Mouse (Mus musculus): ENCODE measurements around the gene Emc10.
A peak's percentile ranks its signal among the peaks of the same experiment; 100 is the strongest.

Emc10 gene

GRCm38 (mm10) chr7:44463556-44464225, 32.6 kb downstream of the Emc10 start:
- peak; percentile 4 to 18 for DNase-seq (ENCODE audit: low spot score in 2 of 2)

- peak in 1 of 2 experiments; percentile 16 for DNase-seq (ENCODE audit: low spot score in 2 of 2)
Measured at GRCm38 (mm10) chr7:44463056-44463425, 33.3 kb downstream of the Emc10 start.

- DNase-seq (ENCODE audit: low spot score in 2 of 2) = peak; percentile 9 to 31
Measured at GRCm38 (mm10) chr7:44462218-44463055, 33.9 kb downstream of the Emc10 start.

- DNase-seq (ENCODE audit: low spot score in 2 of 2) = peak; percentile 3 to 24
Measured at GRCm38 (mm10) chr7:44461503-44462217, 34.7 kb downstream of the Emc10 start.

- DNase-seq (ENCODE audit: low spot score in 2 of 2) = peak in 1 of 2 experiments; percentile 17
Measured at GRCm38 (mm10) chr7:44460767-44461502, 35.4 kb downstream of the Emc10 start.

GRCm38 (mm10) chr7:44460067-44460466, 36.3 kb downstream of the Emc10 start:
- DNase-seq (ENCODE audit: low spot score in 2 of 2) = peak in 1 of 2 experiments; percentile 14

- DNase-seq (ENCODE audit: low spot score in 2 of 2) = peak in 1 of 2 experiments; percentile 10
Measured at GRCm38 (mm10) chr7:44456302-44456701, 40.0 kb downstream of the Emc10 start.

- DNase-seq (ENCODE audit: low spot score in 2 of 2) = no peak
Measured at GRCm38 (mm10) chr7:44453256-44453655, 43.1 kb downstream of the Emc10 start.

- DNase-seq (ENCODE audit: low spot score in 2 of 2) = no peak
Measured at GRCm38 (mm10) chr7:44446070-44446855, 50.1 kb downstream of the Emc10 start.

- no peak for DNase-seq (ENCODE audit: low spot score in 2 of 2)
Measured at GRCm38 (mm10) chr7:44445528-44445923, 50.8 kb downstream of the Emc10 start.

- no peak for DNase-seq (ENCODE audit: low spot score in 2 of 2)
Measured at GRCm38 (mm10) chr7:44444886-44445527, 51.3 kb downstream of the Emc10 start.

- DNase-seq (ENCODE audit: low spot score in 2 of 2) = no peak
Measured at GRCm38 (mm10) chr7:44443268-44444173, 52.8 kb downstream of the Emc10 start.

- DNase-seq (ENCODE audit: low spot score in 2 of 2) = no peak
Measured at GRCm38 (mm10) chr7:44442407-44442821, 53.9 kb downstream of the Emc10 start.

GRCm38 (mm10) chr7:44441648-44442109, 54.6 kb downstream of the Emc10 start:
- peak; percentile 49 to 68 for DNase-seq (ENCODE audit: low spot score in 2 of 2)

GRCm38 (mm10) chr7:44441180-44441579, 55.1 kb downstream of the Emc10 start:
- no peak for DNase-seq (ENCODE audit: low spot score in 2 of 2)

- DNase-seq (ENCODE audit: low spot score in 2 of 2) = no peak
Measured at GRCm38 (mm10) chr7:44440479-44440878, 55.9 kb downstream of the Emc10 start.
